Mouse (Mus musculus) left cerebral cortex, adult 18-20 months (tissue): ENCODE data around the gene Thoc5. TPM values are rescaled to one million over a fixed set of nuclear protein-coding genes. Genes with fewer than 3 reads are reported as not detected.
A peak's percentile ranks its signal among the peaks of the same experiment; 100 is the strongest.

Experiments
- DNase-seq, 2 experiments: peaks; one replicate each; pipeline ENCODE4 v3.0.0; 2021 to 2022; ENCODE audit warnings: low spot score in 2 of 2, mixed read lengths in 1 of 2
- microRNA-seq, 2 experiments: library from miRNA; unstranded; fragments of <30 nt; microRNA quantifications; one replicate each; pipeline ENCODE4 v1.2.0; 2021
- total RNA-seq, 2 experiments: library from RNA; stranded (reverse); gene quantifications; 2 replicates each; pipeline ENCODE4 v1.2.3; 2021

Gene Thoc5
- total RNA-seq, 2 experiments from 2014 or later: 37.1 to 37.5 TPM

GRCm38 (mm10) chr11:4972967-4973870 is 78.1 kb downstream of the Thoc5 start:
- peak; percentile 43 to 47 for DNase-seq

GRCm38 (mm10) chr11:4973871-4974256 is 78.7 kb downstream of the Thoc5 start:
- no peak for DNase-seq

GRCm38 (mm10) chr11:4974376-4975122 is 79.4 kb downstream of the Thoc5 start:
- DNase-seq: no peak

GRCm38 (mm10) chr11:4975623-4976022 is 80.5 kb downstream of the Thoc5 start:
- peak; percentile 55 to 76 for DNase-seq

Small RNAs within 50 kb of the gene (microRNA-seq; reads per million reads assigned to microRNA genes)
- gene Mir6918: 2.7 to 3.0 reads per million in 2 experiments

Other genes with a start within 250 kb of the Thoc5 start
- gene Uqcr10, start 191.0 kb upstream of the Thoc5 start, total RNA-seq: 100 to 1,000 TPM; 347 to 391 TPM
- gene Zmat5, start 190.6 kb upstream of the Thoc5 start, total RNA-seq: 10 to 100 TPM; 25.3 to 28.5 TPM
- 10 to 100 TPM; 30.7 to 33.7 TPM for gene Cabp7, start 148.5 kb upstream of the Thoc5 start, total RNA-seq
- 10 to 100 TPM; 68.1 to 69.3 TPM for gene Nf2, start 45.8 kb upstream of the Thoc5 start, total RNA-seq
- gene Nipsnap1, start 21.4 kb upstream of the Thoc5 start, total RNA-seq: 10 to 100 TPM; 91.6 to 91.8 TPM
- gene Nefh, start 52.7 kb downstream of the Thoc5 start, total RNA-seq: 10 to 100 TPM; 46.2 to 59.5 TPM
- gene Ap1b1, start 91.5 kb downstream of the Thoc5 start, total RNA-seq: 100 to 1,000 TPM; 159 to 172 TPM
- 10 to 100 TPM; 78.2 to 86.3 TPM for gene Rasl10a, start 162.8 kb downstream of the Thoc5 start, total RNA-seq
- gene Gas2l1, start 170.0 kb downstream of the Thoc5 start, total RNA-seq: 10 to 100 TPM; 83.7 to 92.5 TPM
- 10 to 100 TPM; 22.9 to 23.3 TPM for gene Rhbdd3, start 203.6 kb downstream of the Thoc5 start, total RNA-seq
- gene Ewsr1, start 203.9 kb downstream of the Thoc5 start, total RNA-seq: 100 to 1,000 TPM; 265 to 298 TPM